Mouse (Mus musculus): ENCODE data around the gene Sp7.

Sp7 gene

DNA sequence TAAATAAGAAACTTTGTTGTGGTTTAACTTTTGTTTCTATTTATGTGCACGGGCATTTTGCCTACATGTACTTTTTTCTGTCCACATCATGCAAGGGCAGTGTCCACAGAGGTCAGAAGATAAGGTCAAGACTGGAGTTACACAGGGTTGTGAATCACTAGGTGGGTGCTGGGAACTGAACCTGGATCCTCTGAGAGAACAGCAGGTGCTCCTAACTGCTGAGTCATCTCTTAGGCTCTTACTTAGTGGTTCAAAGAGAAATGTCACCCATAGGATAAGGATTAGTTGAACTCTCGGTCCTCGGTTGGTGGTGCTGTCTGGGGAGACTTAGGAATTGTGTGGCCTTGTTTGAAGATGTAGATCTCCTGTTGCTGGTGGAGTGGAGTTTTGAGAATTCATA is 22.0 kb upstream of the Sp7 start:
- no peak for DNase-seq (ENCODE audit: low read depth)

DNA sequence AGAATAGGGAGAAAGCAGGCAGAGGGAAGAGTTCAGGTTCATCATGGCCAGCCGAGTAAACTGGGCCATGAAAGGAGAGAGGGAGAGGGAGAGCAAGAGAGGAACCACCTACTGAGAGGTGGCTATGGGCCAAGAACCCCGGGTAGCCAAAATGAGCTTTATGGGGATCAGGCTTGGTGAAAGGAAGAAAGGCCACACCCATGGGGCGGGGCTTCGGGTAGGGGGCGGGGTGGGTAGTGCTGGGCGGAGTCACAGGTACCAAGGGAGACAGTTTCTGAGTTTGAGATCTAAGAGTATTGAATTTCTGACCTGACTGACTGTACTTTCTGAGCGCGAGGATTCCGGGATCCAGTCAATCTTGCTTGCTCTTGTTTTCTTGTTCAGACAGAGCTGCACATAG is 19.7 kb upstream of the Sp7 start:
- DNase-seq (ENCODE audit: low read depth): no peak

DNA sequence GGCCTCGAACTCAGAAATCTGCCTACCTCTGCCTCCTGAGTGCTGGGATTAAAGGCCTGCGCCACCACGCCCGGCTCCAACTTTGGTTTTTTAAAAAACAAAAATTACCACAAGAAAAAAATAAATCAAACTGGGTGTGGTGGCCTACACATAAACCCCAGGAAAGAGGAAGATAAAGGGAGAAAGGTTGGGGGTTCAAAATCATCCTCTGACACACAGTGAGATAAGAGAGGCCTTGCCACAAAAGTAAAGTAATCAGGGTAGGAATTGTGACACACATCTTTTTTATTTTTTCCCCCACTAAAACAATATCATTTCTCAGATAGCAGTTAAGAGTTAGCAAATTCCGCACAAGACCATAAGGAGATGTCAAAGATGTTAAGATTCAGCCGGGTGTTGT is 16.7 kb upstream of the Sp7 start:
- no peak for DNase-seq (ENCODE audit: low read depth)

DNA sequence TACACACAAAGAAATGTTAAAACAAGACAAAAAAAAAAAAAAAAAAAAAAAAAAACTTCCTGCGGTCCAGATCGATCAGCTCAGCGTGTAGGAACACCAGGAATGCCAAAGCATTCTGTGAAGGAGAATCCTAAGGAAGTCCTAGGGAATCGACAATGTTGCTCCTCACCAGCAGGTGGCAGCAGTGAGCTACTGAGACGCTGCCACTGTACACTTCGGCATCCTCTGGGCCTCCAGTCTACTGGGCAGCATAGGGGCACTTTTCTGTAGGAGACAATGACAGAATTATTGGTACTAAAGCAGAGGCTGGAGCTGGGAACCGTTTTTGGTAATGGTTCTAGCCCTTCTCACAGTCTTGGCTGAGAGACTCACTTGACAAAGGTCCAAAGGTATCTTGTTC is 14.6 kb upstream of the Sp7 start:
- peak; percentile 60 for DNase-seq (ENCODE audit: low read depth)

DNA sequence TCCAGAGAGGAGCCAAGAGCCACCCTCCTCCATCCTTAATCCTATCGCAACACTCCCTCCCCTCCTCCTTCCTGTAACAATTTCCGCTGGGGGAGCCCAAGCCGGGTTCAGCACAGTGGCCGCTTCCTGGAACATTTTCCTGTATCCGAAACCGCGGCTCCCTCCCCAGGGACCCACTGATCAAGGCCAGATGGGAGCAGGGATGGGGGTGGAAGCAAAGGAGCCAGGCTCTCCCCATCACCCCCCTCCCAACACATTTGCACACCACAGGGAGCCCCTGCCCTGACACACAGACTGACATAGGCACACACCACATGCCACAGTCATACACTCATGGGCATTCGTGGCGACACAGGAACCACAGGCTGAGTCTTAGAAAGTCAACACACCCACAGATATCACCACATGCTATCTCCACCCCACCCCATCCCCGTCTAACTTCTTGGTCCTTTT is 10.9 kb upstream of the Sp7 start:
- DNase-seq (ENCODE audit: low read depth): no peak

DNA sequence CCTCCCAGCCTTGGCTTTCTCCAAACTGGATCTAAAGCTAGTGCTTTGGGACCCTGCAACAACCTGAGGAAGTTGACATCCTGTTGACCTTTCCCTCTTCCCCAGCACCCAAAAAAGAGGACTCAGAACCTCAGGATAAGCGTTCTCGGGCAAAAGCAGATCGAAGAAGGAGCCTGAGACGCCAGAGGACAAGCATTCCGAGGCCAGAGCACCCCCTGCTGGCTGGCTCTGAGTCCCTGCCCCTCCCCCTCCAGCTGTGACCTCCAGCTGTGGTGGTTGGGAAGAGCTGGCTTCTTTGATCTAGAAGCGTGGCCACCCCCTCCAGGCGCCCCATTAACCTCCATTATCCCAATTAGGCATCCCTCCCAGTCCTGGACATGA is 10.2 kb upstream of the Sp7 start:
- DNase-seq (ENCODE audit: low read depth): no peak

DNA sequence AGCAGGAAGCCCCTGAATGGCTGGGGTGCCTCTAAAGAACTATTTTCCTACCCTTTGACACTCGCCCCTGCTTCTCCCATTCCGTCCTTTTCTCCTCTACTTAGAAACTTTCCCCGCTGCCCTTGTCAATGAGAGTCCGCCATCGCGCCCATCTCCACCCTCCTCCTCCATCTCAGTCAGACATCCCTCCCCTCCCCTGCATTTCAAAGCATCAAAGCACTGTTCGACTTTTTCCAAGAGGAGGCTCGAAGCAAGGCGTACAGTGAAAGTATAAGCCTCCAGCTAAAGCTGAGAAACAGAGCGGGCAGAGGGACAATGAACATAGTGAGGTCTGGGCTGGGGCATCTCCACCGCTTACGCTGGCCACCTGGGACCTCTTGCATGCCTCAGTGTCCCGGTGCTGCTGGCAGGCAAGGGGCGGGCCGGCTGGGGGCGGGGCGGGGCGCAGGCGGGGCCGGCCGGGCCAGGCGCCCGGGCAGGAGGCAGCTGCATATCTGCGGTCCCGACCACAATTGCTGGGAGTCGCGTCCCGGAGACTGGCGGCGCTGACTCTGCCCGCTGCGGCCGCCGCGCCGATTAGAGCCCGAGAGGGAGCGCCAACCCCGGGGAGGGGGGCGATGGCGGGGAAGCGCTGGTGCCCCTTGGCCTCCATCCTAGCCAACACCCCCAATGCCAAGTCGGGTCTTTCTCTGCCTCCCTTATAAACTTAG is 9.6 kb upstream of the Sp7 start:
- no peak for DNase-seq (ENCODE audit: low read depth)

DNA sequence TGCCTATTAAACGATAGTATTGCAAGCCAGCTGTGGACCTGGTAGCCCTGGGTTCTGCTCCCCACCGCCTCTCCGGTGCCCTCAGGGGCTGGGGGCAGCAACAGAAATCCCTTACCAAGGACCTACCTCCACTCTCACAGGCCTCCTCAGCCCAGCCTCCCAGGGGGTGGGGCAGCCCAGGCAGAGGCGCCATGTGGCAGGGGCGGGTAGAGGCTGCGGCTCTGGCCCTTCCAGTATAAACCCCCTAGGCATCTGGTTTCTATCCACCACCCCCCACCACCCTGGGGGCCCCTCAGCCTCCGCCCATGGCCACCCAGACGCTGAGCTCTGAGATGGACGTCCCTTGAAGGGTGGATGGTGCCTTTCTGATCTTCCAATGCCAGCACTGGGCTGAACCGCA is 3.7 kb upstream of the Sp7 start:
- no peak for DNase-seq (ENCODE audit: low read depth)

DNA sequence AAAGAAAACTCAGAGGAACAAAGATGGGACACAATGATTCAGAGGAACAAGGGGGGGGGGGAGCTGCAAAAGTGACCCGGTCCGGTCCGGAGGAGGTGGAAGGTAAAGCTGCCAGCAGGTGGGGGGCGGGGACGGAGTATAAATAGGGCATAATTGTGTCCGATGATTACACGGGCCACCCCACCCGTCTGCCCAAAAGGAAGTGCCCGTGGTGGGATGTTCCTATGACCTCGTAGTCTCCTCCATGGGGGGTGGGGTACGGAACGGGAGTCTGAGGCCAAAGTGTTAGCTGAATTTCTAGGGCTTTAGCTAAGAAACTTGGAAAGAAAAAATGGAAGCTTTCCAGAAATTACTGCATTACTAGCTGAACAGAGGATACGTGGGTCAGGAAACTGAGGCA is 3.0 kb upstream of the Sp7 start:
- DNase-seq (ENCODE audit: low read depth): no peak

DNA sequence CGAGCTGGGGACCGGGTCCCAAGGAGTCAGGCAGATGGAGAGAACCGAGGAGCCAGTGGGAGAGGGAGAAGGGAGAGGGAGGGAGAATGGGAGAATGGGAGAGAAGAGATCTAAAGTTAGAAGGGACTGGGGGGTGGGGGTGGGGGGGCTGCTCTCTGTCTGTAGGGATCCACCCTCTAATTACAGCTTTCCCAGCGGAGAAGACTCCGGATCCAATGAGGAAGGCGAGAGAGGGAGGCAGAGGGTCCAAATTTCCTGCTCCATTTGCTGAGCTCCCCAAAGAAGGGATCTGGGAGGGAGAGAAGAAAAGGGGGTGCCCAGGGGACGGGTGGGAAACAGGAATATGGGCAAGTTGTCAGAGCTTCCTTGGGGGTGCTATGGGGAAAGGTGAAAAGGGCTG is 744 bp downstream of the Sp7 start:
- DNase-seq (ENCODE audit: low read depth): no peak

DNA sequence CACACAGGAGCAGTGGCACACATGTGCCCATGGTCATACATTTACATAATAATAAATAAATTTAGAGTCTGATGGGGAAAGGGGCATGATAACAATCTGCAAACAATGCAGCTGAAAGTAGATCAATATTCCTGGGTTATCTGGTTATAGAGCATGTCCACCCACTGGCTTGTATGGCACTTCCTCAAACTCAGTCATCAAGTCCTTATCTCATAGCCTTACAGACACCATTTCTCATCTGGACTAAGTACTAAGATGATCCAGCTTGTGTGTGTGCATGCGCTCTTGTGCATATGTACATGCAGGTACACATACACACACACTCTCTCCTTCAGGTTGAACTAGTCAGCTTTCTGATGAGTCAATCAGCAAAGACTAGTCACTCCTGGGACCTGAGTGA is 2.3 kb downstream of the Sp7 start:
- DNase-seq (ENCODE audit: low read depth): no peak

DNA sequence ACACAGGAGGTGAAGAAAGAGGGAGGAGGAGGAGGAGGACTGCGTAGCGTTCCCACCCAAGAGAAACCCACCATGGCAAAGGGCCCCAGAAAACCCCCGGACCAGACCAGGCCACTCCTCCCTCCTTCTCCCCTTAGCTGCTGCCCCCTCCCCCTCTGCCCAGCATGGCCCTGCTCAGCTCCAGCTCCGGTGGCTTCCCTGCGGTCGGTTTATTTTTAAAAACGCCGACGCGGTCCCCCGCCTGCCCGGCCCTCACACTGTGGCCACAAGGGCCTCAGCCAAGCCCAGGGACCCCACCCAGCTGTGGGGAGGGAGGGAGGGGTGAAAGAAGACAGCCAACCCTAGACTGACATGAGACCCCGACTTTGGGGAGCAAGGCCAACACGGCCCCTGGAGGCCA is 4.3 kb downstream of the Sp7 start:
- DNase-seq (ENCODE audit: low read depth): no peak

DNA sequence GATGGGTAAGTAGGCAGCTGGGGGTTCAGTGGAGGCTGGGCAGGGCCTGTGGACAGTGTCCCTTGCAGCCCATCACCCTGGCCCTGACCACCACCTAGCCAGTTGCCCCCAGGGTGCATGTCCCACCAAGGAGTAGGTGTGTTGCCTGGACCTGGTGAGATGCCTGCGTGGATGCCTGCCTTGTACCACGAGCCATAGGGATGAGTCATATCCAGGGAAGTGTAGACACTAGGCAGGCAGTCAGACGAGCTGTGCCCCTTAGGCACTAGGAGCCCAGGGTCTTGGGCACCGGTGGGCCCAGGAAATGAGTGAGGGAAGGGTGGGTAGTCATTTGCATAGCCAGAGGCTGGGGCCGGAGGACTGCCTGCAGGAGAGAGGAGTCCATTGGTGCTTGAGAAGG is 8.1 kb downstream of the Sp7 start:
- DNase-seq (ENCODE audit: low read depth): no peak

DNA sequence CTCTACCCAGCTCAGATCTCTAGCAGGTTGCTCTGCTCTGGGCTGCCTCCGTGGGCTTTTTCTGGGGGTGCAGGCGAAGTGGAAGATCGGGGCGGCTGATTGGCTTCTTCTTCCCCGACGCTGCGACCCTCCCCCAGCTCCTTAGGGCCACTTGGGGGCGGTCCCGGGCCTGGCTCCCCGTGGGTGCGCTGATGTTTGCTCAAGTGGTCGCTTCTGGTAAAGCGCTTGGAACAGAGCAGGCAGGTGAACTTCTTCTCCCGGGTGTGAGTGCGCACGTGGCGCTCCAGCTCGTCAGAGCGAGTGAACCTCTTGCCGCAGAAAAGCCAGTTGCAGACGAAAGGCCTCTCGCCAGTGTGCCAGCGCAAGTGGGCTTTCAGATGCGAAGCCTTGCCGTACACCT is 8.9 kb downstream of the Sp7 start:
- DNase-seq (ENCODE audit: low read depth): no peak

DNA sequence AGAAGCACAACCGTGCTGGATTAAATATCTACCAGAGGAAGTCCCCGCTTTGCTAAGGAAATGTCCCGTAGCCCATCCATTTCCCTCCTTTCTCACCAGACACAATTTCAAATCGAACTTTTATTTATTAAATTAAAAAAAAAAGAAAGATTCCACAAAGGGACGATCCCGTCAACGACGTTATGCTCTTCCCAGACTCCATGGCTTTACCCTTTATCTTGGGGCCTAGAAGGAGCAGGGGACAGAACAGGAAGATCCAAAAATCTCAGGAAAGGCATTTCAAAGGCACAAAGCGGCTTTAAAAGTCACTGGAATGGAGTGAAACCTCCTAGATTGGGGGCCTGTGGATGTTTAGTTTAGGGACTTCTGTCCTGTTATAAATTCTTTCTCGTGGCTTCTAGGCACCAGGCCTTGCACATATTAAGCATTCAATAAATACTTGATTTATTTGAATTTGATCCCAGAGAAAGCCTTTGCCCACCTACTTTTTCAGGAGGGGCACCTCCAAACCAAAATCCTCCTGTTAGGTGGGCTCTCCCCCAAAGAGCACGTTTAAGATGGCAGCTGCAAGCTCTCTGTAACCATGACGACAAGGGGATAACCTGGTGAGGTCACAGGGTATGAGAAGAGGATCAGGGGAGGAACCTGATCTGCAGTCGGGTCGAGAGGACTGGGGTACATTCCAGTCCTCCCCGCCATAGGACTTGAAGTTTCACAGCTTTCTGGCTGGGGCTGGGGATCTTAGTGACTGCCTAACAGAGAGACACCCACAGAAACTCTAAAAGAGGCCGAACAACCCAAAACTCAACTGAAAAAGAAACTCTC is 10.3 kb downstream of the Sp7 start:
- no peak for DNase-seq (ENCODE audit: low read depth)

DNA sequence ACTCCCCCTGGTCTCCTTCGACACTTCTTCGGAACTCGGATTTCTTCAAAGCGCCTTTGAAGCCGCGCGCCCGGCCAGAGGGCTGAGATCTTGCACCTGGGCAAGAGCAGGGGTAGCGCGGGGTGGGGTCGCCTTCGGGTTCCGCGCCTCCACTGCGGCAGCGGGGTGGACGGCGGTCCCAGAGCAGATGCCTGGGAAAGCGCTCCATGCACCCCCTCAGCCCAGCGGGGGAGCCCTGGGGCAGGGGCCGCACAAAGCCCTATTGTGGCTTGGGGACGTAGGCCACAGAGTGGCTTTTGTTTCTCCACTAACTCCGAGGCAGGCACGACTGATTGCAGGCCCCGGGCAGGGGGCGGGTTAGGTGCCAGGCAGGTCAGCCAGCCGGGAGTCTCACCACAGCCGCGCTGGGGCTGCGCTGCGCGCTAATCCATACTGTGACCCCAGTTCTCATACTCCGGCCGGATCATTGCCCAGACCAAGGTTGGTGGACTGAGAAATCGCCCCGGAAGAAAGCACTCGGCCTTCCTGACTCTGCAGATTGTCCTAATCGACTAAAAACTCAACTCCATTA is 11.0 kb downstream of the Sp7 start:
- no peak for DNase-seq (ENCODE audit: low read depth)

DNA sequence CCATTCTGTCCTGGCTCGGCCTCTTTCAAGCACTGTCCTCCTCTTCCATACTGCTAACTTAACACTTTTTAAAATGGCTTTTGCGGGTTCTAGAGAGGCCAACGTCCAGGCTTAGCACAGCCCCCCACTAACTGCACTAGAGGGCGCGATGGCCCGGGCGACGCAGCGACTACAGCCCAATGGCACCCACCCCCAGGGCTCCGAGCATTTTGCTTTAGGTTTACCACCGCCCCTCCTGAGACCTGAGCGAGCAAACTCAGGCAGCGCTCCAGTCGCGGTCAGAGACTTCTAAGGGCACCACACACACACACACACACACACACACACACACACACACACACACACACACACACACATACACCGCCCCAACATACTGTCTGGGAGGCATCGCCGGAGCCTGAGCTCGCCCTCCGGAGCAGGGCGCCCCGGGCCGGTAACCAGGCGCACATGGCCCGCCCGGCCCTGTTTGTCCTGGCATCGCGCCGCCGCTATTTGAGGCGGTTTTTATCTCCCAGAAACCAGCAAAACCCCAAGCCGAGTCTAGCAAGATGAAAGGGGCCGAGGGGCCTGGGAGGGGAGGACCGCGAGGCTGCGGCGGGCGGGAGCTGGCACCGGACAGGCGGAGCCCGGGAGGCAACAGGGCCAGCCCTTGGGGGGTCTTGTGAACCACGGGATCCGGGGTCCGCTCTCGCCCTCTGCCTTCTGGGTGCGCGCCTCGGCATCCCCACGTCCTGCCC is 11.7 kb downstream of the Sp7 start:
- no peak for DNase-seq (ENCODE audit: low read depth)

DNA sequence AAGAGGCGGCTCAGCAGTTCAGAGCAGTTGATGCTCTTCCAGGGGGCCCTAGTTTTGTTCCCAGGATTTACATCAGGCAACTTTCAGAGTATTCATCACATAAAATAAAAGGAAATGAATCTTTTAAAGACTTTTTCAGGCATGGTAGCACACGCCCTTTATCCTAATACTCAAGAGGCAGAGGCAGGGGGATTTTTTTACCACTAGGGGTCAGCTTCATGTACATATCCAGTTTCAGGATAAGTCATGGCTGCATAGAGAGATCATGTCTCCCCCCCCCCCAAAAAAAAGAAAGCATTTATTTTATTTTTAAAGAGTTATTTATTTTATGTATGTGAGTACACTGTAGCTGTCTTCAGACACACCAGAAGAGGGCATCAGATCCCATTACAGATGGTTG is 13.0 kb downstream of the Sp7 start:
- DNase-seq (ENCODE audit: low read depth): no peak

DNA sequence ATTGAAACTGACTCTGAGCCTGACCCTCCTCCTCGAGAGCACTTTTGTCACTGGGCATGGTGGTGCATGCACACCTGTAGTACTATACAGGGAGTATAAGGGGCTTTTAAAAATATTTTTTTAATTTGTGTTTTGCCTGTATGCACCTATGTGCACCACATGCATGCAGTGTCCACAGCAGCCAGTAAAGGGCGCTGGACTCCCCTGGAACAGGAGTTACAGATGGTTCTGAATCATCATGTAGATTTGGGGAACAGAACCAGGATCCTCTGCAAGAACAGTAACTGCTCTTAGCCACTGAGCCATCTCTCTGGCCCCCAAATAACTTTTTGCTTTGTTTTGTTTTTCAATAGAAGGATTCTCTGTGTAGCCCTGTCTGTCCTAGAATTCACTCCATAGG is 14.8 kb downstream of the Sp7 start:
- no peak for DNase-seq (ENCODE audit: low read depth)

DNA sequence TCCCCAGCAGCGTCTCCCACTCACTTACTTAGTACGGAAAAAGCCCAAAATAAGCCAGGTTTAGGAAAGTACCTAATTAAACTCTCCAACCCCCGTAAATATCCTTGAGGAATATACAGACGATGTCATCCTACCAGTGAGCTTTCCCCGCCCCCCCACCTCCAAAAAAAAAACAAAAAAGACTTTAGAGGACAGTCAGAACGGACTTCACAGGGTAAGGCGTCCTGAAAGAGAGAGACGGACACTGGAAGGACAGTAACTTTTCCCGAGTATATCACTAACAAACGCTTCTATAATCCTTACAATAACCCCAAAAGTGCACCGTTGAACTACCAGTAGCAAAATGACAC is 16.1 kb downstream of the Sp7 start:
- no peak for DNase-seq (ENCODE audit: low read depth)

DNA sequence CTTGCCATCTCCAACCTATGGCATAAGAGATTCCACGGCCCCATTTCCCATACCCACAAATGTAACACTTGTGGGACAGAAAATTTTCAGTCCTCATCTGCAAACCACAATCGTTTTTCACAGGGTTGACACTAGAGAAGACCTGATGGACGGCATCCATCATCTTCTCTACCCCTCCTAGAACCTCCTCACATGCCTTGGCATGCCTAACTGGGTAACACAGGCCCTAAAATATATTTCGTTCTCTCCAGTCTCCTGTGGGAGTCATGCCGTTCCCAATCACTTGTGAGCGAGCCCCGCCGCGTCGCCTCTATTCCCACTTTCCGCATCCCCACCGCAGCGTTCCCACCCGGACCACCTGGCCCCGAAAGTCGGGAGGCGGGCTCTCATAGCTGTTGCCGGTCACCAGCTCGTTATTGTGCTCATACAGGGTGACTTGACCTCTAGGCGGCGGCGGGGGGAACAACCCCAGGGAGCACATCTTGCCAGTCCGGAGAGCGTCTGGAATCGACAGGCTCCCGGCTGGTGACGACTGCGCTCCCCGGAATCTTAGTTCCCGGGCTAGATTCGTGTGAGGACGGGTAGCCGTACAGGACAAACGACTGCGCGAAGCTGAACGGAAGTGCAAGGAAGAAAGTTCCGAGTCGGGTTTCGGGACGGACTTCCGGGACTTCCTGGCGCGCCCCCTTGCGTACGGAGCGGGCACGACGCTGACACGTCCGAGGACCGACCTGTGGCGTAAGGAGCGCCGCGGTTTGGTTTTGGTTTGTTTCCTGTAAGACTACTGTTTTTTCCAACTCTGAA is 16.6 kb downstream of the Sp7 start, which contains the start of gene Aaas:
TSS of gene Aaas (minus strand) at position 634 of the 804 bp plus-strand sequence.
- DNase-seq (ENCODE audit: low read depth): peak; percentile 94

DNA sequence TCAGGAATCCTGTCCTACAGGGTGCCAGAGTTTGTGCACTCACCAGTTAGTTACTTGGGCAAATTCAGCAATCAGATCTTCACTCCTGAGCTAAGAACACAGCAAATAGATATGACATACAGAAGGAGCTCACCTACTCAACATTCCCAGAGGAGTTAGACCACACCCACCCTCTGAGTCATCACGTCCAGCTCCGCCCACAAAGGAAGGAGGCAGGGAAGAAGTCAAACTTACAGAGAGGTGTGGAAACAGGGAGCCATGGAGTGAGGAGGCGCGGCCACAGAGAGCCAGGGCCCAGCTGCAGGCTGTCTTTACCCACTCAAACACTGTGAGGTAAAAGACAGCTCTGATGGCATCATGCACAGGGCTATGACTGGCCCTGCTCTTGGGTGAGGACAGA is 20.5 kb downstream of the Sp7 start:
- DNase-seq (ENCODE audit: low read depth): no peak

Data from c-Kit-positive CD71-negative TER-119-negative erythroid progenitor cells, embryonic 14.5 days (primary cell).